Mouse (Mus musculus): ENCODE results near the gene Dlg5.

Dlg5 gene

DNA sequence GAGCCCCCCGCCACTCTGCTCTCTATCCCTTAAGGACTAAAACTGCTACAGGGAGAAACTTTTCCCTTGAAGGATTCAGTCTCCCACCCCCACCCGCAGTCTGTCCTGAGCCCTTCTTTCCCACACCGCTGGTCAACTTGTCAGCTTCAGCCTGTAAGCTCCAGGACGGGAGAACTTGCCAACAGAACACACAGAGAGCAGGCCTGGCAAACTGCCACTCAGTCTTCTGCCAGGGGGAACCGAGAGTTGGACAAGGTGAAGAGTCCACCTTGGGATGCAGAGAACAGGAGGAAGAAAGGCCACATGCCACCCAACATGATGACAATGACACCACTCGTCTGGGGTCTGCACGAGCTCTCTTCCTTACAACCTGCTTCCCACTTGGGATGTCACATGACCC, 56.1 kb downstream of the Dlg5 start:
- H3K27me3 ChIP-seq (ENCODE audit: control insufficient read depth, insufficient read depth, low read length, poor library complexity, severe bottlenecking): no peaks in the 10 kb centered on the region
- DNase-seq (ENCODE audit: low read depth, low spot score): no peak
- H3K36me3 ChIP-seq (ENCODE audit: control insufficient read depth, insufficient read depth, low read length, poor library complexity, severe bottlenecking): no peaks in the 10 kb centered on the region

DNA sequence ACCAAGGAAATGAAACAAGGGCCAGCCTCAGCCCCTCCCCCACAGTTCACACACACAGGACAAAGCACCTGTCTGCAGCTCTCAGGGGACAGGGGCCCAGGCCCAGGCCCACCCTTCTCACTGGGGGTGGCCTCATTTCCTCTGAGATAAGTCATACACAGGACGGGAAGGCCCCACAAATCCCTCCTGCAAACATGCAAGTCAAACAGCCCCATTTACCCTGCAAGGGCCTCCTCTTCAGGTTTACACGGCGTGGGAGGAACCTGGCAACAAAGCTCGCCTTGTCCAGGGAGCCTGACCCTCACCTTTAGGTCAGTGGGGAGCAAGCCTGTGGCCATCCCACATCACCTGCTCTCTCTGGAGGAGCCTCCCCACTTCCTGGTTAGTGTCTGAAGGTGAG, 60.2 kb downstream of the Dlg5 start:
- DNase-seq (ENCODE audit: low read depth, low spot score): no peak
- Histone ChIP-seq H3K27me3 (ENCODE audit: control insufficient read depth, insufficient read depth, low read length, poor library complexity, severe bottlenecking) (no peaks in the 10 kb centered on the region), H3K36me3 (ENCODE audit: control insufficient read depth, insufficient read depth, low read length, poor library complexity, severe bottlenecking) (no peaks in the 10 kb centered on the region)

DNA sequence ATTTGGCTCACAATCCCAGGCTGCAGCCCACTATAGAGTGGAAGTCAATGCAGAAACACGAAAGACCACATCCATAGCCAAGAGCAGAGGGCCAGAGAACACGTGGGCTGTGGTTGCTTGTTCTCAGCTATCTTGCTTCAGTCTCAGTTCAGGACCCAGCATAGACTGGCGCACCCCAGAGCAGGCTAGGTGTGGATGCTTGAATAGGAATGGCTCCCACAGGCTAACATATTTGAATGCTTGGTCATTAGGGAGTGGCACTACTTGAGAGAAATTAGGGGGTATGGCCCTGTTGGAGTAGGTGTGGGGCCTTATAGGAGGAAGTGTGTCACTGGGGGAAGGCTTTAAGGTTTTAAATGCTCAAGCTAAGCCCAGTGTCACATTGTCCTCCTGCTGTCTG, 62.8 kb downstream of the Dlg5 start:
- no peaks in the 10 kb centered on the region for H3K27me3 ChIP-seq (ENCODE audit: control insufficient read depth, insufficient read depth, low read length, poor library complexity, severe bottlenecking)
- no peaks in the 10 kb centered on the region for H3K36me3 ChIP-seq (ENCODE audit: control insufficient read depth, insufficient read depth, low read length, poor library complexity, severe bottlenecking)
- no peak for DNase-seq (ENCODE audit: low read depth, low spot score)

DNA sequence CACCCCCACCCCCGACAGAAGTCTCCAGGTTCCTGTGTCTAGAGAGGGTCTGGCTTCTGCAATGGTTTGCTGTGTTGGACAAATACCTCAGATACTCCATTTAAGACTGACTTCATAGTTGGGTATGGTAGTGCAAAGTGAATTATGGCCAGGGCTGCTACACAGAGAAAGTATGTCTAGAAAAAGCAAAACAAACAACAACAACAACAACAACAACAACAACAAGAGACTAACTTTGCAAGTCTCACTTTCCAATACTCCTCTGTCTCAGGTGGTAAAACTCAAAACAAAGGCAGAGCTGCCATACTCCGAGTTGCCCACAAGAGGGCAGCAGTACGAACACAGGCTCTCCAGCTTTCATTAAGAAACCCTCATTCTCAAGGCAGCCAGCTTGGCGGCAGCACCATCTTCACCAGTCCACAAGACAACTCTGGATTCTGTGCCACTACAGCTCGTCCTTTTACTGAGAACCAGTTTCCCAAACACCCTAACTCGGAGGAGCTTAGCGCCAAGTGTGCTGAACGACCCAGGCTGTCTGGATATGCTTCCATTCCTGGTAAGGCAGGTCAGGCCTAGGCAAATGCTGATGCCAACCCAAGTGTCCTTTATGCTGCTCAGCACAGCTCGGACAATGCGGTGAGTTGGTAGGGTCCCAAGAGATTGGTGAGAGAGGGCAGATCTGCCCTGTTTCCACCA, 63.8 kb downstream of the Dlg5 start:
- peak; percentile 28 for DNase-seq (ENCODE audit: low read depth, low spot score)
- Histone ChIP-seq H3K27me3 (ENCODE audit: control insufficient read depth, insufficient read depth, low read length, poor library complexity, severe bottlenecking) (no peaks in the 10 kb centered on the region), H3K36me3 (ENCODE audit: control insufficient read depth, insufficient read depth, low read length, poor library complexity, severe bottlenecking) (no peaks in the 10 kb centered on the region)

DNA sequence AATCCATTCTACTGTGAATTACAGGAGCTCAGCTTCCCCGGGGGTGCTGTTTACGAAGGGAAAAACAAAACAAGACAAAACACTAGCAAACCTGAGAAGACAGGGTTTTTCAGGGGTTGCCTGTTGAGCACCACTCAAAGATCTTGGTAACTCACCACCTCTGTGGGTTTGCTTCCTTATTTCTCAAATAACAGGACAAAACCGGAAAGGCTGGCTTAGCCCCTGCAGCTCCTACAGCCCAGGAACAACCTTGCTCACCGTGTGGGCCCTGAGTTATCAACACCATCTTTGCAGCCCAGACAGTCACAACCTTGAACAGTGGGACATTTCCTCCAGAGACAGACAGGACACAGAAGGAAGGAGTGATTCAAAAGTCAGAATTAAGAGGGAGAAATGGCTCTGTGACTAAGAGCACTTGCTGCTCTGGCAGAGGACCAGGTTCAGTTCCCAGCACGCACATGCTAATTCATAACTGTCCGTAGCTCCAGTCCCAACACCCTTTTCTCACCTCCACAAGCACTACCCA, 66.2 kb downstream of the Dlg5 start:
- DNase-seq (ENCODE audit: low read depth, low spot score): no peak
- Histone ChIP-seq H3K27me3 (ENCODE audit: control insufficient read depth, insufficient read depth, low read length, poor library complexity, severe bottlenecking) (no peaks in the 10 kb centered on the region), H3K36me3 (ENCODE audit: control insufficient read depth, insufficient read depth, low read length, poor library complexity, severe bottlenecking) (no peaks in the 10 kb centered on the region)

DNA sequence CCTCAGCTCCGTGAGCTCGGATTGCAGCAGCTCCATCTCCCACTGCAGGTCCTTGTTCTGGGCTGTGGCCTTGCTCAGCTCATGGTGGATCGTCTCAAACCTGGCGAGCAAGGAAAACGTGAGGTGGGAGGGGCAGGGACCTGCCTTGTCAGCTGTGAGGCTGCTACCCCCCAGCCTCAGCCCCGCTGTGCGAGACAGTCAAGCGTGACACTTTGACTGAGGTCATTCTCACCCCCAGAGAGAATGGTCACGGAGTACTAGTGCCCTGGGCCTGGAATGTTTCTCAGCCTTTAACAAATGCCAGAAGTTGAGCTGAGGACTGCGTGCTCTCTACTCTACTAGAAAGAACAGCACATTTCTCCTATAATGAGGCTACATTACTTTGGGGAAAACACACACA, 69.1 kb downstream of the Dlg5 start:
- H3K27me3 ChIP-seq (ENCODE audit: control insufficient read depth, insufficient read depth, low read length, poor library complexity, severe bottlenecking): no peaks in the 10 kb centered on the region
- no peaks in the 10 kb centered on the region for H3K36me3 ChIP-seq (ENCODE audit: control insufficient read depth, insufficient read depth, low read length, poor library complexity, severe bottlenecking)
- no peak for DNase-seq (ENCODE audit: low read depth, low spot score)

DNA sequence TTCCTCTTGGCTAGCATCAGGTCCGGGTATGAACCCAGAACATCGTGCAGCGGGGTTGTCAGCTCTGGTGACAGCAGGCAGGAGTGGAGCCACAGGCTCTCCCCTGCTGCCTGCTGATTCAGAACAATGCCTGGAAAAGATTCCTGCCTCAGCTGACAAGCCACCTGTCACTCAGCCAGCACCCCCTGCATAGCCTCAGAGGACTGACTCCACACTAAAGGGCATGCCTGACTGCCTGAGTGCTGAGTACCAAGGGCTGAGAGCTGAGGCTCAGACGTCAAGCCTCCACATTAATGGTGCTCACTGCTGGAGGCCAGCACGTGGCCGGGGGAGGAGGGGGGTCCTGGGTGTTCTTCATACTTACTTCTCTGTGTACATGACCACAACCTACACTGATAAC, 72.4 kb downstream of the Dlg5 start:
- no peak for DNase-seq (ENCODE audit: low read depth, low spot score)
- Histone ChIP-seq H3K27me3 (ENCODE audit: control insufficient read depth, insufficient read depth, low read length, poor library complexity, severe bottlenecking) (no peaks in the 10 kb centered on the region), H3K36me3 (ENCODE audit: control insufficient read depth, insufficient read depth, low read length, poor library complexity, severe bottlenecking) (no peaks in the 10 kb centered on the region)

DNA sequence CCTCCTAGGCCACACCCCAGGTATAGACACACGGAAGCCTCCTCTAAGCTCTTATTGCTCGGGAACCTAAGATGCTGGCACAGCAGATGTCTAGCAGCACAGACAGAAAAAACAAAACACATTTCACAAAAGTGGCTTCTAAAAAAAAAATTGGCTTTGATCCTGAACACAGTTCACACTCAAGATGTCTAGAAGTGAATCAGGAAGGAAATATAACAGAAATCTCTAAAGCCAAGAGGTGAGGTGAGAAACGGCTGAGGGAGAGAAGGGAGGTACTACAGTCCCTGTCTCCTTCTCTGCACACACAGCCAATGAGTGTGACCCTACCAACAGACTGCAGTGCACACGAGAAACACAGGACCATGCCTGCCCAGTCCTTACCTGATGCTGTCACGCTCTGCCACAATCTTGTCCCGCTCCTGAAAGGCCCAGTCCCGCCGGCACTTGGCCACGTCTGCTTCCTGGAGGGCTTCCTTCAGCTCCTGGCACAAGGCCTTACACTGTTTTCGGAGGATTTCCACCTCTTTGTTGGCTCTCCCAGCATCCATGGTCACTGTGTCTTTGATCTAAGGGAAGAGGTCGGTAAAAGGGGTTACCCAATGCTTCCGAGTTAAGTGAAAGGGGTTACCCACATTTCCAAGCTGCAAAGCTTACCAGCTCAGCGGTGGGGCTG, 73.9 kb downstream of the Dlg5 start:
- no peak for DNase-seq (ENCODE audit: low read depth, low spot score)
- Histone ChIP-seq H3K27me3 (ENCODE audit: control insufficient read depth, insufficient read depth, low read length, poor library complexity, severe bottlenecking) (no peaks in the 10 kb centered on the region), H3K36me3 (ENCODE audit: control insufficient read depth, insufficient read depth, low read length, poor library complexity, severe bottlenecking) (no peaks in the 10 kb centered on the region)

DNA sequence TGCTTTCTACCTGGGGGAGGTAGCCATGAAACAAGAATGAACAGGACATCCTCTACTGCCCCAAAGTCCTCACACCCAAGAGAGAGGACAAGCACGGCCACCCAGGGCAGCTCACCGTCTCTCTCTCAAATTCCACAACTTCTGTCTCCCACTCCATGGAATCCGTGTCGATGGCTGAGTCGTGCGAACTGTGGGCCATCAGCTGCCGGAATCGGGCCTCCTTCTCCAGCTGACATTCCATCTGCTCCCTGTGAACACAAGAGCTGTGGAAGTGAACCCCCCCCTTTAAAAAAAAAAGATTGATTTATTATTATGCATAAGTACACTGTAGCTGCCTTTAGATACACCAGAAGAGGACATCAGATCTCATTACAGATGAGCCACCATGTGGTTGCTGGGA, 79.7 kb downstream of the Dlg5 start:
- Histone ChIP-seq H3K27me3 (ENCODE audit: control insufficient read depth, insufficient read depth, low read length, poor library complexity, severe bottlenecking) (no peaks in the 10 kb centered on the region), H3K36me3 (ENCODE audit: control insufficient read depth, insufficient read depth, low read length, poor library complexity, severe bottlenecking) (no peaks in the 10 kb centered on the region)
- DNase-seq (ENCODE audit: low read depth, low spot score): no peak

DNA sequence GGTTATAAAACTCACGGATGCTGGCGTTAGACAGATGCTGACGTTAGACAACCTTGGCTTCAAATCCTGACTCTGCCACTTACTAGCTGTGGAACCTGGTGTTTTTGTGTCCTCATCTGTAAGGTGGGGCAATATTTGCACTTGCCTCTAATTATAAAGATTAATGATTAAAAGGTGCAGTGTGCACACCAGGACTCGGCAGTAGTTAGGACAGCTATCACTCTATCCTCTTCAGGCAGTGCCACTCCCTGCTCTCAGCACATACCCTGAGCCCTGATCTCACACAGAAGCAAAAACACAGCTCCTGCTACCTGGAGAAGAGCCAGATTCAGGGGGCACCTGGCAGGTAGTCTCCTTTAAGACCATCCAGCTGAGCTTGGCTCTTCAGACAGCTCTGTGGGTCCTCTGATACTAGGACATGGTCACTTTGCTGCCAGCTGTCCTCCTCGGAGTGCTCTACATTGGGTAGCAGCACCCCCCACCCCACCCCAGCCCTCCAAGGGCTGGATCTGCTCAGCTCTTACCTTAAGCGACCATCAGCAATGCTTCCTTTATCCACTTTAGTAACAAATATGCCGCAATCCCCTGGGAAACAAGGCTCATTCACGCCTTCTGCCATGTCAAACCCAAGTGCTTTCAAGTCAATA, 80.9 kb downstream of the Dlg5 start:
- H3K27me3 ChIP-seq (ENCODE audit: control insufficient read depth, insufficient read depth, low read length, poor library complexity, severe bottlenecking): no peaks in the 10 kb centered on the region
- no peaks in the 10 kb centered on the region for H3K36me3 ChIP-seq (ENCODE audit: control insufficient read depth, insufficient read depth, low read length, poor library complexity, severe bottlenecking)
- DNase-seq (ENCODE audit: low read depth, low spot score): no peak

DNA sequence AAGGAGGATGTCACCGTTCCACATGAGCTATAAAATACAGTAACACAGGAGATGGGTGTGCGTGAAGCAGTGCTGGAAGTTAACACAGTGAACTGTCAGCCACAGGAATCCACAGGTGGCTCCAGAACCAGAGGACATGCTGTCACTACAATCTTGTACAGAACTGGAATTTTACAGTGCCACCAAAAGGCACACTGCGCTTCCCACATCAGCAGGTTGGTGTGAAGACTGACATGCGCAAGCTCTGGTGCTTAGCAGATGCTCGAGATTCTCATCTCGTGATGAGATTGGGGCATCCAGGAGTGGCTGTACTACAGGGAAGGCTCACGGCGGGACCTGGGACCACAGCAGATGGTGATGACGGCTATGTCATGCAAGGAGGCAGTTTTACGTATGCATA, 82.9 kb downstream of the Dlg5 start:
- no peak for DNase-seq (ENCODE audit: low read depth, low spot score)
- H3K27me3 ChIP-seq (ENCODE audit: control insufficient read depth, insufficient read depth, low read length, poor library complexity, severe bottlenecking): no peaks in the 10 kb centered on the region
- no peaks in the 10 kb centered on the region for H3K36me3 ChIP-seq (ENCODE audit: control insufficient read depth, insufficient read depth, low read length, poor library complexity, severe bottlenecking)

DNA sequence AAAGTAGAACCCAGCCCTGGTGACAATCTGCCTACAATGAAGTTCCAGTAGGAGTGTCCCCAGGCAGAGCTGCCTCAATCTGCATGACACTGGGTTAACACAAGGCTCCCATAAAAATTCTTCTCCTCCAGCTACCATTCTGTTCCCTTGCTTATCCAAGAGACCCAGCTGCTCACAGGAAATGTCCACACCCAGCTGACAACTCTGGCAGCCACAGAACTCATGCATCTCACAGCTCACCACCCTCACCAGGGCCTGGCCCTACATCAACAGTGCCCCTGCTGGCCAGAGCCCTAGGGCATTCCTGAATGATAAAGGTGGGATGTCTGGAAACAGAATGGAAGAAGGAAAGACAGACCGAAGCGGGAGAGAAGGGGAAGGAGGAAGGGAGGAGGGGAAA, 96.8 kb downstream of the Dlg5 start:
- no peak for DNase-seq (ENCODE audit: low read depth, low spot score)
- H3K27me3 ChIP-seq (ENCODE audit: control insufficient read depth, insufficient read depth, low read length, poor library complexity, severe bottlenecking): no peaks in the 10 kb centered on the region

DNA sequence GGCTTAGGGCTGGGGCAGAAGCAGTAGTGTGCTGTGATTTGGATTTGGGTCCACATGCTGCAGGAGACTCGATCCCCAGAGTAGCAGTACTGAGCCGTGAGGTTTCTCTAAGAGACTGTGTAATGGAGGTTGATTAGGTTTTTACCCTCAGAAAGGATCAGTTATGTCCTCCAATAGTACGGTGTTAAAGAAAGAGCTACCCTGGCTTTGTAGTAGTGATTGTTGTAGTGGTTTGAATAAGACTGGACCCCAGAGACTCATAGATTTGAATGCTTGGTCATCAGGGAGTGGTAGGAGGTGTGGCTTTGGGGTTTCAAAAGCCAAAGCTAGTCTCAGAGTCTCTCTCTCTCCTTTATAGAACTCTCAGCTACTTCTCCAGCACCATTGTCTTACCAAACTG, 100.9 kb downstream of the Dlg5 start:
- H3K27me3 ChIP-seq (ENCODE audit: control insufficient read depth, insufficient read depth, low read length, poor library complexity, severe bottlenecking): no peaks in the 10 kb centered on the region
- no peak for DNase-seq (ENCODE audit: low read depth, low spot score)
- no peaks in the 10 kb centered on the region for H3K36me3 ChIP-seq (ENCODE audit: control insufficient read depth, insufficient read depth, low read length, poor library complexity, severe bottlenecking)

More for the DNA sequence above, 96.8 kb downstream of the Dlg5 start:
- no peaks in the 10 kb centered on the region for H3K36me3 ChIP-seq (ENCODE audit: control insufficient read depth, insufficient read depth, low read length, poor library complexity, severe bottlenecking)

DNA sequence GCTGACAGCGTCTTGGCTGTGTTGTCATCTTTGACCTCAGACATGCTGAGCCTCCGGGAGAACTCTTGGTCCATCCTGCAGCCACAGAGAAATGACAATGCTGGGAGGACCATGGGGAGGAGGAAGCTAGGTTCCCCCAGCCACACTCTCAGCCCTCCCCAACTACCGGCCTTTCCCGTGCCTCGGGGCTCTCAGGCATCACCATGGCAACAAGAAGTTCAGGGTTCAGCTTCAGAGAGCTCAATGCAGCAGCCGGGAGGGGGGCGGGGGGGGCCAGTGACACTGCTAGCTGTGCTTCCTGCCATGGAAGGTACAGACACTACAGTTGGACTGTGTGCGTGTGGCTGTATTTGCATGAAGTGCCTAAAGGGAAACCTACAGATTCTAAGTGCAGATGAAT, 101.3 kb downstream of the Dlg5 start:
- Histone ChIP-seq H3K27me3 (ENCODE audit: control insufficient read depth, insufficient read depth, low read length, poor library complexity, severe bottlenecking) (no peaks in the 10 kb centered on the region), H3K36me3 (ENCODE audit: control insufficient read depth, insufficient read depth, low read length, poor library complexity, severe bottlenecking) (no peaks in the 10 kb centered on the region)
- no peak for DNase-seq (ENCODE audit: low read depth, low spot score)

DNA sequence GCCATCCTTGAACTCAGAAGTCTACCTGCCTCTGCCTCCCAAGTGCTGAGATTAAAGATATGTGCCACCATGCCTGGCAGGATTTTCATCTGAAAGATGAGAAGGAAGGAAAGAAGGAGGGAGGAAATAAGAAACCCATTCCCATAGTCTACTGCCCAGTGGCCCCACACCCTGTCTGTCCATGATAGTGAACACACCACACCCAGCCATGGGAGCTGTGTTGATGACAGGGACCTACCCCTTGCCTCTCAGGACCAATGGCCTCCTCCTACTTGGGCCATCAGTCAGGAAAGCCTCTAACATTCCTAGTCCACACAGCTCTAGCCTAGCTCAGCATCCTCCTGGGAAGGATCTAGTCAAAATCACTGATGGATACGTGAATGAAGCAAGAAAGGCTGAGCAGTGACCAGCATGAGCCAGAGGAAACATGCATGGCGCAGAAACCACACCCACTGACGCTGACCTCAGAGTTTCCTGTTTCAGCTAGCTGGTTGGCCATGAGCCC, 102.7 kb downstream of the Dlg5 start:
- DNase-seq (ENCODE audit: low read depth, low spot score): no peak
- Histone ChIP-seq H3K27me3 (ENCODE audit: control insufficient read depth, insufficient read depth, low read length, poor library complexity, severe bottlenecking) (no peaks in the 10 kb centered on the region), H3K36me3 (ENCODE audit: control insufficient read depth, insufficient read depth, low read length, poor library complexity, severe bottlenecking) (no peaks in the 10 kb centered on the region)
